Mouse (Mus musculus) Patski (cell line): ENCODE data around the gene Pcnx3. TPM values are rescaled to one million over a fixed set of nuclear protein-coding genes. Genes with fewer than 3 reads are reported as not detected.

ENCODE experiments used
- ATAC-seq: fragments of 100-300 bp; one replicate; pipeline ENCODE4 v1.8.0; 2021
- CTCF ChIA-PET: fragments of 350-600 bp; sonication (Branson Sonifier 250); formaldehyde crosslinking; loops from one replicate; lab custom pipeline; 2022; ENCODE audit warnings: inconsistent platforms; lab: Charles Lee
- POLR2A ChIA-PET: fragments of 350-600 bp; sonication (Branson Sonifier 250); formaldehyde crosslinking; loops from one replicate; lab custom pipeline; 2022; ENCODE audit warnings: antibody characterized with exemption, inconsistent platforms; lab: Charles Lee
- DNase-seq: peaks from one replicate; pipeline ENCODE4 v3.0.0-alpha.2; 2011; ENCODE audit warnings: low read depth, low spot score
- H3K27me3 ChIP-seq: fragments of 371-371 bp; one replicate; pipeline ENCODE4 v1.5.1; 2021
- CTCF ChIP-seq: fragments of 100-300 bp; IDR thresholded peaks from one replicate; pipeline ENCODE4 v1.5.1; 2021
- in situ Hi-C: fragments of 300-500 bp; cut with MboI; formaldehyde crosslinking; loops from 3 replicates; pipeline ENCODE4 v1.11.1; 2018; ENCODE audit warnings: low pct_unique_long_range_greater_than_20kb, mixed read lengths
- polyA plus RNA-seq: library from polyadenylated mRNA; unstranded; gene quantifications from one replicate; pipeline ENCODE4 v1.2.3, GENCODE M21; 2021

The Pcnx3 gene
- 78.8 TPM for polyA plus RNA-seq

GRCm38 (mm10) chr19:5688200-5689087 lies at the start of gene Pcnx3, which contains the start of gene Map3k11:
Gene Pcnx3, minus strand, starts transcription at chr19:5688908.
Gene Map3k11, plus strand, starts transcription at chr19:5688742.
- peak; percentile 54 for ATAC-seq
- peak; percentile 97 for DNase-seq
- ChIA-PET POLR2A (interaction anchor here (0.7 to 1.3 kb wide), 5 partner anchors 16 to 499 kb away, joined by 3 read pairs; partner anchors contain the start of gene Rela), CTCF (interaction anchor here (0.9 to 1.8 kb wide), 3 partner anchors 61 to 120 kb away, joined by 3 to 6 read pairs (median 6); partner anchors contain the start of gene Ap5b1)
- no peak for TF ChIP-seq CTCF
- no peaks in the 10 kb centered on the region for H3K27me3 ChIP-seq
- in situ Hi-C loops = no loop called here

- DNase-seq = no peak
- no peak for TF ChIP-seq CTCF
- POLR2A ChIA-PET = interaction anchor here (0.6 to 1.9 kb wide), 3 partner anchors 9 to 12 kb away, joined by 3 to 6 read pairs (median 4); partner anchors contain the start of gene Ehbp1l1
- ATAC-seq = no peak
- in situ Hi-C loops = no loop called here
- CTCF ChIA-PET = interaction anchor here (0.8 to 1.1 kb wide), 2 partner anchors 10 to 45 kb away, joined by 3 read pairs; no protein-coding TSS in a partner anchor
- no peaks in the 10 kb centered on the region for H3K27me3 ChIP-seq
Measured at GRCm38 (mm10) chr19:5734325-5734724, 45.6 kb upstream of the Pcnx3 start.

- H3K27me3 ChIP-seq = no peaks in the 10 kb centered on the region
- DNase-seq (no peak), ATAC-seq (no peak)
- in situ Hi-C loops = no loop called here
- TF ChIP-seq CTCF = no peak
- CTCF ChIA-PET = interaction anchor here (1.1 to 1.8 kb wide), 3 partner anchors 21 to 202 kb away, joined by 3 to 5 read pairs (median 5); no protein-coding TSS in a partner anchor
- POLR2A ChIA-PET = interaction anchor here (0.9 to 4.1 kb wide), 3 partner anchors 10 to 40 kb away, joined by 4 to 38 read pairs (median 5); partner anchors contain the start of genes Ltbp3 and Scyl1
Measured at GRCm38 (mm10) chr19:5731264-5731978, 42.7 kb upstream of the Pcnx3 start.

GRCm38 (mm10) chr19:5730314-5731186 lies 41.8 kb upstream of the Pcnx3 start:
- DNase-seq (no peak), ATAC-seq (no peak)
- TF ChIP-seq CTCF = no peak
- H3K27me3 ChIP-seq = no peaks in the 10 kb centered on the region
- ChIA-PET CTCF (interaction anchor here (1.5 to 3.6 kb wide), 3 partner anchors 12 to 32 kb away, joined by 5 to 17 read pairs (median 5); no protein-coding TSS in a partner anchor), POLR2A (interaction anchor here (4.1 kb wide), 1 partner anchor 11 kb away, joined by 38 read pairs; the partner anchor contains the start of gene Ltbp3)
- in situ Hi-C loops = no loop called here

GRCm38 (mm10) chr19:5729444-5729815 lies 40.7 kb upstream of the Pcnx3 start, which contains the start of gene Fam89b:
Gene Fam89b, minus strand, starts transcription at chr19:5729653.
- in situ Hi-C loops = no loop called here
- ChIA-PET CTCF (interaction anchor here (1.6 to 3.6 kb wide), 3 partner anchors 13 to 58 kb away, joined by 6 to 17 read pairs (median 6); no protein-coding TSS in a partner anchor), POLR2A (interaction anchor here (1.1 to 4.1 kb wide), 7 partner anchors 9 to 41 kb away, joined by 3 to 38 read pairs (median 4); partner anchors contain the start of genes Ltbp3 and Scyl1)

GRCm38 (mm10) chr19:5728631-5729443 lies 40.1 kb upstream of the Pcnx3 start:
- H3K27me3 ChIP-seq = no peaks in the 10 kb centered on the region
- TF ChIP-seq CTCF = no peak
- ATAC-seq (peak; percentile 10), DNase-seq (no peak)
- CTCF ChIA-PET = interaction anchor here (0.7 to 5.2 kb wide), 9 partner anchors 13 to 146 kb away, joined by 3 to 48 read pairs (median 4); partner anchors contain the start of gene Frmd8
- in situ Hi-C loops = no loop called here
- POLR2A ChIA-PET = interaction anchor here (0.7 to 4.1 kb wide), 9 partner anchors 8 to 42 kb away, joined by 3 to 38 read pairs (median 4); partner anchors contain the start of genes Ltbp3 and Scyl1

More at GRCm38 (mm10) chr19:5729444-5729815, 40.7 kb upstream of the Pcnx3 start, which contains the start of gene Fam89b:
- no peaks in the 10 kb centered on the region for H3K27me3 ChIP-seq
- DNase-seq = no peak
- peak; percentile 65 for ATAC-seq
- TF ChIP-seq CTCF = no peak

GRCm38 (mm10) chr19:5727701-5728100 lies 39.0 kb upstream of the Pcnx3 start:
- ChIA-PET CTCF (interaction anchor here (0.8 to 5.2 kb wide), 9 partner anchors 11 to 147 kb away, joined by 3 to 48 read pairs (median 4); partner anchors contain the start of gene Frmd8), POLR2A (interaction anchor here (0.7 to 4.1 kb wide), 7 partner anchors 11 to 43 kb away, joined by 3 to 38 read pairs (median 6); partner anchors contain the start of genes Ltbp3 and Scyl1)
- in situ Hi-C loops = no loop called here
- TF ChIP-seq CTCF = no peak
- ATAC-seq (no peak), DNase-seq (no peak)
- H3K27me3 ChIP-seq = no peaks in the 10 kb centered on the region

- CTCF ChIA-PET = interaction anchor here (0.8 to 5.2 kb wide), 10 partner anchors 10 to 148 kb away, joined by 3 to 48 read pairs (median 4); partner anchors contain the start of genes Frmd8 and Scyl1
- no peak for DNase-seq
- in situ Hi-C loops = no loop called here
Measured at GRCm38 (mm10) chr19:5726961-5727578, 38.4 kb upstream of the Pcnx3 start.

More at GRCm38 (mm10) chr19:5726961-5727578, 38.4 kb upstream of the Pcnx3 start:
- no peaks in the 10 kb centered on the region for H3K27me3 ChIP-seq
- no peak for ATAC-seq
- TF ChIP-seq CTCF = no peak
- POLR2A ChIA-PET = interaction anchor here (0.8 to 2.9 kb wide), 7 partner anchors 11 to 198 kb away, joined by 3 to 19 read pairs (median 5); partner anchors contain the start of genes Ltbp3 and Scyl1
